ENCODE assay signal across 26 mouse cellular contexts in the genomic region with DNA sequence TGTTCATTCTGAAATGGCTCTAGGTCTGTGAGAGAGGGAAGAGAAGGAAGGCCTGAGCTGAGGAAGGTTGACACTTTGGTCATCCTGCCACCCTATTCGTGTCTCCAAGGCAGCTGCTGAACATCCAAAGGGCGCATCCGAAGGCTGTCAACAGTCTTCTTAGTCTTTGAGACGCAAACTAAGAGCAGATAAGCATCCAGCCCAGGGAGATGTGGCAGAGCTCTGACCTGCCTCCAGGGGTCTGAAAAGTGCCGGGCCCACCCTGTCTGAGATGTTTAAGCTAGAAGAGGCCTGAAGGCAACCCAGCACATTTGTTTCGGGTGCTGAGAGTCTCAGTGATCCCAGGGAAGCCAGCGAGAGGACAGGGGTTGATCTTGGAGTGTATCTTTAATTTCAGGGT. TPM values are rescaled to one million over a fixed set of nuclear protein-coding genes. Genes with fewer than 3 reads are reported as not detected.
DNase-seq lines count a peak whose midpoint lies in the region; ATAC-seq and TF ChIP-seq lines count a peak whose summit lies in the region.
"Had no signal": no experiment of that assay in that cellular context is flagged by ENCODE, and none has a peak within 500 bp of the region (broad histone marks: within the 10 kb centered on the region; RNA-seq: fewer than 3 reads in every experiment).

No protein-coding gene starts in this region.

- H3K27ac ChIP-seq in midbrain, embryonic 15.5 days = 0 out of 2 replicates have a peak overlapping the region, but pooled peaks have one; percentile 21
- no peak overlapping the region for H3K27ac ChIP-seq in midbrain, postnatal 0 days (ENCODE audit: low read depth, low read length)
- H3K27ac ChIP-seq: forebrain, embryonic 10.5 days; forebrain, embryonic 13.5 days; gastrocnemius, adult 2 months; heart, embryonic 10.5 days; heart, embryonic 13.5 days; hindbrain, embryonic 14.5 days; hindbrain, postnatal 0 days had no signal

- H3K9me3 ChIP-seq in midbrain, embryonic 15.5 days = no peaks in the 10 kb centered on the region
- no peaks in the 10 kb centered on the region for H3K9me3 ChIP-seq in midbrain, postnatal 0 days (ENCODE audit: low read length)
- H3K9me3 ChIP-seq: forebrain, embryonic 10.5 days; forebrain, embryonic 13.5 days; heart, embryonic 10.5 days had no signal

- ATAC-seq in midbrain, embryonic 15.5 days (replicated peaks) = no peak
- ATAC-seq in midbrain, postnatal 0 days (ENCODE audit: low FRiP score) = no peak
- ATAC-seq: activated CD4-positive, CD25-positive, alpha-beta regulatory T cell, adult 4 months; forebrain, embryonic 13.5 days; forebrain, postnatal 0 days; hindbrain, postnatal 0 days; inflammation-experienced regulatory T-cells, adult 6 months had no signal

- no peaks in the 10 kb centered on the region for H3K4me1 ChIP-seq in midbrain, embryonic 15.5 days
- H3K4me1 ChIP-seq in midbrain, postnatal 0 days (ENCODE audit: insufficient read depth, low read length) = no peaks in the 10 kb centered on the region
- H3K4me1 ChIP-seq: forebrain, embryonic 10.5 days; forebrain, embryonic 13.5 days; heart, embryonic 13.5 days had no signal

- DNase-seq in heart, adult 11 months = peak; percentile 78
- DNase-seq in heart, adult 9 months (ENCODE audit: low spot score in 2 of 2) = no peak
- no peak for DNase-seq in midbrain, postnatal 0 days (ENCODE audit: low spot score)
- DNase-seq in R1 (ENCODE audit: low read depth, low spot score) = peak; percentile 20
- no peak for DNase-seq in thymus, postnatal 4 days
- DNase-seq: adrenal gland, adult 8-10 months; adrenal gland, postnatal 36 days; cerebellum, adult 18-20 months; cerebellum, adult 9-10 months; cerebellum, postnatal 14 days; forebrain, postnatal 0 days; gastrocnemius, adult 2 months; gastrocnemius, postnatal 14 days; heart, adult 18-20 months; heart, postnatal 14 days; heart, postnatal 4 days had no signal

- no peaks in the 10 kb centered on the region for H3K36me3 ChIP-seq in midbrain, embryonic 15.5 days (replicated peaks)
- no peaks in the 10 kb centered on the region for H3K36me3 ChIP-seq in midbrain, postnatal 0 days (ENCODE audit: insufficient read depth, low read length)
- H3K36me3 ChIP-seq: forebrain, embryonic 10.5 days; heart, embryonic 10.5 days; heart, embryonic 13.5 days had no signal

- no peak overlapping the region for H3K9ac ChIP-seq in midbrain, embryonic 15.5 days
- no peak overlapping the region for H3K9ac ChIP-seq in midbrain, postnatal 0 days (replicated peaks; ENCODE audit: low read length, poor library complexity, severe bottlenecking)
- H3K9ac ChIP-seq: forebrain, embryonic 13.5 days; forebrain, postnatal 0 days; heart, embryonic 13.5 days; hindbrain, embryonic 14.5 days had no signal

- H3K4me3 ChIP-seq in midbrain, embryonic 15.5 days = no peak overlapping the region
- H3K4me3 ChIP-seq in midbrain, postnatal 0 days (ENCODE audit: low read depth, low read length) = no peak overlapping the region
- H3K4me3 ChIP-seq: forebrain, embryonic 10.5 days; forebrain, embryonic 13.5 days; gastrocnemius, adult 2 months; heart, embryonic 10.5 days; heart, embryonic 13.5 days had no signal

- no peaks in the 10 kb centered on the region for H3K27me3 ChIP-seq in midbrain, embryonic 15.5 days (replicated peaks)
- no peaks in the 10 kb centered on the region for H3K27me3 ChIP-seq in midbrain, postnatal 0 days (ENCODE audit: insufficient read depth, low read length)
- H3K27me3 ChIP-seq: forebrain, embryonic 13.5 days; heart, embryonic 13.5 days had no signal

- TF ChIP-seq CTCF in midbrain, postnatal 0 days (IDR thresholded peaks at IDR 0.05) = no peak

- H3K4me2 ChIP-seq in midbrain, embryonic 15.5 days = no peak overlapping the region
- H3K4me2 ChIP-seq in midbrain, postnatal 0 days (ENCODE audit: low read depth, low read length, poor library complexity, severe bottlenecking) = no peak overlapping the region
- H3K4me2 ChIP-seq: forebrain, embryonic 13.5 days; heart, embryonic 13.5 days; hindbrain, embryonic 14.5 days had no signal

- 87% methylated on average over 7 of the region's 7 CpGs for WGBS in midbrain, embryonic 15.5 days
- WGBS in midbrain, postnatal 0 days = 80% methylated on average over 7 of the region's 7 CpGs

RNA-seq across cellular contexts. Expression of a gene that starts 32.3 kb away (rescaled TPM):
- polyA plus RNA-seq in midbrain, embryonic 15.5 days (2015; fragmentation: Nextera tagmentation; extraction: Ambion mirVana) = 0.14 and 0.15 TPM in 2 replicates
- 0.16 and 0.19 TPM in 2 replicates for total RNA-seq in midbrain, postnatal 0 days (2014; rRNA removed)
- 0.21 TPM in 1 of 2 replicates, not detected in the other for polyA plus RNA-seq in midbrain, postnatal 0 days (2015; fragmentation: Nextera tagmentation; extraction: Ambion mirVana)
- total RNA-seq: MEL had no signal
- polyA plus RNA-seq: hindbrain, embryonic 14.5 days; hindbrain, postnatal 0 days had no signal

Comparison
In these comparisons a context has a peak if more than half of its experiments do, and no peak if none do; other contexts are left out.
1. DNase-seq: peak in heart, adult 11 months (single experiment) and R1 (single experiment); none in heart, adult 9 months (0 of 2), midbrain, postnatal 0 days (single experiment) and thymus, postnatal 4 days (single experiment).